Mouse (Mus musculus) midbrain, embryonic 12.5 days (tissue): Measurements from ENCODE around the gene Tmub2. TPM values are rescaled to one million over a fixed set of nuclear protein-coding genes. Genes with fewer than 3 reads are reported as not detected.

ENCODE experiments used
- ATAC-seq: fragments of 200-750 bp; cut with Nextera tagmentation; 2 replicates; pipeline ENCODE4 v1.8.0; 2017; ENCODE audit warnings: low read depth, moderate TSS enrichment, moderate library complexity; ENCODE audit not compliant: low FRiP score
- H3K27ac ChIP-seq: fragments of 300-500 bp; sonication (generic); replicated peaks from 2 replicates; pipeline ENCODE4 v1.5.1; 2016; ENCODE audit warnings: mild to moderate bottlenecking
- H3K27me3 ChIP-seq: fragments of 300-500 bp; sonication (generic); 2 replicates; pipeline ENCODE4 v1.6.1; 2016; ENCODE audit warnings: mild to moderate bottlenecking
- H3K36me3 ChIP-seq: fragments of 300-500 bp; sonication (generic); 2 replicates; pipeline ENCODE4 v1.6.1; 2016
- H3K4me1 ChIP-seq: fragments of 300-500 bp; sonication (generic); 2 replicates; pipeline ENCODE4 v1.6.1; 2016
- H3K4me2 ChIP-seq: fragments of 300-500 bp; sonication (generic); replicated peaks from 2 replicates; pipeline ENCODE4 v1.6.1; 2016; ENCODE audit warnings: mild to moderate bottlenecking, moderate library complexity
- H3K4me3 ChIP-seq: fragments of 300-500 bp; sonication (generic); 2 replicates; pipeline ENCODE4 v1.5.1; 2016; ENCODE audit warnings: mild to moderate bottlenecking
- H3K9ac ChIP-seq: fragments of 300-500 bp; sonication (generic); replicated peaks from 2 replicates; pipeline ENCODE4 v1.6.1; 2016; ENCODE audit warnings: mild to moderate bottlenecking, moderate library complexity
- H3K9me3 ChIP-seq: fragments of 300-500 bp; sonication (generic); 2 replicates; pipeline ENCODE4 v1.6.1; 2016; ENCODE audit warnings: mild to moderate bottlenecking
- WGBS: fragments of 180-500 bp; shearing (Covaris S2); methylation state at CpG from one replicate; pipeline ENCODE4 v1.1.7; 2016; 5-methylcytosine and 5-hydroxymethylcytosine counted together
- polyA plus RNA-seq: library from polyadenylated mRNA; unstranded; fragments of >200 nt; fragmentation: Nextera tagmentation; extraction: Ambion mirVana; gene quantifications from 2 replicates; pipeline ENCODE4 v1.2.1, GENCODE M21; 2016

The Tmub2 gene
- polyA plus RNA-seq, 1 experiment from 2014 or later: 69.4 TPM

DNA sequence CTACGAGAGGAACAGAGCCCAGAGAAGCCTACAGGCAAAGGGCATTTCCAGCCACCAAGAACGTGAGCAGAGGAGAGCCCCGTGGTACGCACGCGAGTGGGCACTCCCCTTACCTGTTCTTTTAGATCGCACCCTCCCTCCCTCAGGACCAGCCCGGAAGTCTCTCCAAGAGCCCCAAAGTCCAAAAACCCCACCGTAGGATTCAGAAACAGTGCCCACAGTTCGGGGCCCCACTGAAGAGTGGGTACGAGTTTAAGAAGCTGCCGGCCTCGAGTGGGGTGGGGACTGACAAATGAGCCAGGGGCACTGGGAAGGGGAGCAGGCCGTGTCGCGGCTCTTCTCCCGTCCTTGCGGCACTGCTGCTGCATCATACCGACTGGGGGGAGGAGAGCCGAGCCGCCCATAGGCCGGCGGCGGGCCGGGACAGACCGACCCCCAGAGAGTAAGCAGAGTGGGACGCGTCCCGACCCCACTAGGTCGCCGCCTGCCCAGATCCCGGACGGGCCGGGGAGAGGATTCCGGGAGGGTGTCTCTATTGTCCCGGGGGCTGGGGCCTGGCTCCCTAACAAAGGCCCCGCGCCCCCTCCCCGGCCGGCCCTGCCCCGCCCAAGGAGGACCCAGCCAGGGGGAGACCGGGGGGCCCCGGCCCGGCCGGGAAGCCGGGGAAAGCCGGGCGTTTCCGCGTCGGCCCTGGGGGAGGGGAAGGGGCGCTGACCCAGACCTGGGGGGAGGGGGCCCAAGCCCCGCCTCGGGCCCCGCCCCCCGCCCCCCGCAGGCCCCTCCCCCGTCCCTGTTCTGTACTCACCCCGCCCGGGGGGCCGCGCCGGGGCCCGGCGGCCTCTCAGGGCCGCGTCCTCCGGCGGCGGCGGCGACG is 11.1 kb downstream of the Tmub2 start:
- Histone ChIP-seq H3K9me3 (no peaks in the 10 kb centered on the region), H3K27me3 (no peaks in the 10 kb centered on the region), H3K27ac (peak overlapping the region; percentile 98), H3K36me3 (peaks cover 37% of the 10 kb centered on the region), H3K4me2 (peak overlapping the region; percentile 86), H3K4me1 (peaks cover 30% of the 10 kb centered on the region), H3K4me3 (peak overlapping the region; percentile 95), H3K9ac (peak overlapping the region; percentile 93)
- ATAC-seq: peak; percentile 35
- WGBS: under 1% methylated on average over 53 of the region's 73 CpGs

DNA sequence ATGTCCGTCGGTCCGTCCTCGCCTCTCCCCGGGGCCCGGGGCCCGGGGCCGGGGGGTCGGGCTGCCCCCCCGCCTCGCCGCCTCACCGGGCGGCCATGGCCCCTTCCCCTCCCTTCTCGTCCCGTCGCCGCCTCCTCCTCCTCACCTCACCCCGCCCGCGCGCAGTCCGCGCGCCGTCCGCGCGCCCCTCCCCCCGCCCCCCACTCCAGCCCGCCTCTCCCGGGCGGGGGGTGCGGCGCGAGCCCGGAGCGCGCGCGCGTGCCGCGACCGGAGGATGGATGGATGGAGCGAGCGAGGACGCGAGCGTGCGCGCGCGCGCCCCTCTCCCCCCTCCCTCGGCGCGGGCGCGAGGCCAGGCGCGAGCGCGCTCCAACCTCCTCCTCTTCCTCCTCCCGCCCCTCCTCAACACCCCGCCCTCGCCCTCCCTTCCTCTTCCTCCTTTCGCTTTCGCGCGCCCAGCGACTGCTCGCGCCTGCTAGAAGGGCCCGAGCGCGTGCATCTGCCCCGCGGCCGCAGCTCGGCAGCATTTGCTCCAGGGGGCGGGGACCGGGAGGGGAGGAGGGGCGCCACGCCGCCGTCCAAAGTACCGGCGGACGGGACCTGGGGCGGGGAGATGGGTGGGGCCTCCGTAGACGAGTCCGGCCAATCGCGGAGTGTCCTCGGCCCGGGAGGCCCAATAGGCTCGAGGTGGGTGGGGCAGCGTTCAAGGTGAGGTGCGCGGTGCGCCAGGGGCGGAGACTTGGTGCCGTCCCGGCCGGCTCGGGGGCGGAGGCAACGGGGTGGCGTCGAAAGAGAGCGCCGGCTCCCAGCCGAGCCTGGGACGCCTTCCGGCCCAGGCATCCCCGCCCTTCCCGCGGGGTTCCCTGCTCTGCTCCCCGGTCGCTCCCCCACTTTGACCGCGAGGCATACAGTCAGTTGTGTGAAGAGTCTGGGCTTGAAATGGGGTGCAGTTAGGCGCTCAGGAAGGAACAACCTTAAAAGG is 12.1 kb downstream of the Tmub2 start, which contains the start of gene Atxn7l3:
Gene Atxn7l3, minus strand, starts transcription at position 141 of the 982 bp plus-strand sequence.
- H3K27ac ChIP-seq: peak within 1 kb of the TSS; percentile 98
- H3K9me3 ChIP-seq: no peaks in the 10 kb centered on the region
- H3K27me3 ChIP-seq: no peaks in the 10 kb centered on the region
- H3K4me1 ChIP-seq: peaks cover 30% of the 10 kb centered on the region
- peak; percentile 95 for ATAC-seq
- peak within 1 kb of the TSS; percentile 95 for H3K4me3 ChIP-seq
- H3K9ac ChIP-seq: peak within 1 kb of the TSS; percentile 93
- peak within 1 kb of the TSS; percentile 86 for H3K4me2 ChIP-seq
- under 1% methylated on average over 53 of the region's 125 CpGs for WGBS
- H3K36me3 ChIP-seq: peaks cover 28% of the 10 kb centered on the region

DNA sequence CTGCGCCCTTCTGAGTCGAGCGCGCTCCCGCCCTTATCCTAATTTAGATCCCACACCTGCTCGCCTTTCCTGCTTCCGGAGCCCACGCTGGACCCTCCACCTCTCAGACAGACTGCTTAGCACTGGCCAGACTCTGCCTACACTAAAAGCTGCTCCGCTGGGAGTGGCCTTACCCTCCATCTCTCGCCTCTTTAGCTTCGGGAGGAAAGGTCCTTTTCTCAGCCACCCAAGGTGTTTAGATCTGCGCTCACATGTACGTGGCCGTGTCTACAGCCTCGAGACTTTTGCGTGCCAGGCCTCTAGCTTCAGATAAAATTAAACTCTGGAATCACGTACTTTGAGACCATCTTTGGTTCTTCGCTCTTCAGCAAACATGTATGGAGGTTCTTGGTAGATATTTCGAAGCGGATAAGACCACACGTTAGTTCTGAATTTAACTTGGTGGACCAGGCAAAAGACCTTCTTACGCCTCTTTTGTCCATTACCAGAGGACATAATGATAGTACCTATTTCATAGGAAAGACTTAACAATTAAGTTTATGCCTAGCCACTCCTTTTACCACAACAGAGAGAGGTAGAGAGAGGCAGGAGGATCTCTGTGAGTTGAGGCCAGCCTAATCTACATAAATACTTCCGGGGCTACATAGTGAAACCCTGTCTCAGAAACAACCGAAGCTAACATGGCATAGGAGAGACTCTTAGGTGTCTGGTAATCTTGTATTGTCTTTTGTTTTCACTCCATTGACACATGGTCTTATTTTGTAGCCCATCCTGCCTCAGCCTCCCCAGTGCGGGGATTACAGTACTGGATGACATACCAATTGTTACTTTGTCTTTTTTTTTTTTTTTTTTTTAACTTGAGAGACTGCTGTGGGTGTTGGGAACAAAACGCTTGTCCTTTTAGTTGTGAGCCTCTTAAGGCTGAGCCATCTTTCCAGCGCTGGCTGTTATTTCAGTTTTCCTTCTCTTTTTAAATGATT is 13.1 kb downstream of the Tmub2 start:
- H3K27me3 ChIP-seq: no peaks in the 10 kb centered on the region
- H3K4me3 ChIP-seq: peak overlapping the region; percentile 95
- H3K4me1 ChIP-seq: peaks cover 30% of the 10 kb centered on the region
- no peaks in the 10 kb centered on the region for H3K9me3 ChIP-seq
- H3K4me2 ChIP-seq: peak overlapping the region; percentile 86
- H3K27ac ChIP-seq: peak overlapping the region; percentile 98
- H3K9ac ChIP-seq: peak overlapping the region; percentile 60
- H3K36me3 ChIP-seq: peaks cover 17% of the 10 kb centered on the region
- ATAC-seq: peak; percentile 35
- WGBS: 25% methylated on average over 27 of the region's 27 CpGs

DNA sequence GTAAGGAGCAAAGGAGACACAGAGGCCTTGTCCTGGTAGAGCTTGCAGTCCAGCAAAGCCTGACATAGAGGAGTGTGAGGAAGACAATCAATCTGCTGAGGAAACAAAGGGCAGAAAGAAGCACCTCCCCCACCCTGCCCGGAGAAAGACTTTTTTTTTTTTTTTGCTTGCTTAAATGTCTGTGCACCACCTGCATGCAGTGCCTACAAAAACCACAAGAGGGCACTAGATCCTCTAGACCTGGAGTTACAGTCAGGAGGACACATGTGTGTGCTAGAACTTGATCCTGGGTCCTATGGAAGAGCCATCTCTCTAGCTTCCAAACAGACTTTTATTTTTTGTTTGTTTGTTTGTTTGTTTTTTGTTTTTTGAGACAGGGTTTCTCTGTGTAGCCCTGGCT is 15.1 kb downstream of the Tmub2 start:
- H3K27me3 ChIP-seq: no peaks in the 10 kb centered on the region
- no peaks in the 10 kb centered on the region; the same call in 1 of the 2 replicates for H3K36me3 ChIP-seq
- H3K4me3 ChIP-seq: no peak overlapping the region
- no peak overlapping the region for H3K9ac ChIP-seq
- H3K27ac ChIP-seq: no peak overlapping the region
- no peak for ATAC-seq
- H3K9me3 ChIP-seq: no peaks in the 10 kb centered on the region
- H3K4me1 ChIP-seq: peaks cover 19% of the 10 kb centered on the region
- WGBS: 4% methylated on average over 1 of the region's 1 CpGs
- no peak overlapping the region for H3K4me2 ChIP-seq

DNA sequence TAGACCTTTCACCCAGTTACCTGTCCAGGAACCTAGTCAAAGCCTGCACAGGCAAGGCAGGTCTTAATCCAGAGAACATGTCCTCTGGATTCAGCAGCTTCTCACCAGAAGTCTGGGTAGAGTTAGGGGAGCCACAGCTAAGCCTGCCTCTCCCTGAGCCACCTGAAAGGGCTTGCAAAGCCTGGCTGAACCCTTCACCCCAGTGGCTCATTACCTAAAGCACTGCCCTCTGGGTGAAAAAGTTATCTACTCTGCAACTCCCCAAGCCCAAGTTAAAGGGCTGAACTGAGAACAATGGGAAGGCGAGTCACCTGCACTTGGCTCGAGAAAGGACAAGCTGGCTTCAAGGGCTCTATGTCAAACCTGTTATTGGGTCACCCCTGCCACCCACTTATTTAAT is 19.4 kb downstream of the Tmub2 start:
- H3K27ac ChIP-seq: no peak overlapping the region
- ATAC-seq: no peak
- peaks cover 38% of the 10 kb centered on the region for H3K36me3 ChIP-seq
- H3K9ac ChIP-seq: no peak overlapping the region
- no peak overlapping the region for H3K4me2 ChIP-seq
- H3K4me3 ChIP-seq: no peak overlapping the region
- 46% methylated on average over 2 of the region's 2 CpGs for WGBS
- no peaks in the 10 kb centered on the region for H3K9me3 ChIP-seq
- no peaks in the 10 kb centered on the region for H3K27me3 ChIP-seq
- peaks cover 8% of the 10 kb centered on the region for H3K4me1 ChIP-seq

DNA sequence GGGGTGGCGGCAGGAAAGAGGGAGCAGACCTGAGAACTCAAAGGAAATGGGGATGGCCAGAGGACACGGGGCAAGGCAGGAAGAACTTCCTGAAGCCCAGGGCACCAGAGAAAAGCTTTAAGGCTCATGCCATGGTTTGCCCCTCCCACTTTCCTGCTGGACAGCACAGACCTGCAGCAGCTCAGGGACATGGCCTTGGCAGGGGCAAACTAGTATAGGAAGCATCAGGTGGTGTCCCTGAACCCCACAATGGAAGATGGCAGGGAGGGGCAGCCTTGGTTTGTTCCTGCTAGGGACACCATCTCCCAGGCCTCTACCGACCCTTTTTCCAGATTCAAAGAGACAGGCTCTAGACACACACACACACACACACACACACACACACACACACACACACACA is 20.6 kb downstream of the Tmub2 start:
- no peaks in the 10 kb centered on the region for H3K27me3 ChIP-seq
- WGBS: 53% methylated on average over 3 of the region's 3 CpGs
- no peaks in the 10 kb centered on the region for H3K9me3 ChIP-seq
- no peak overlapping the region for H3K9ac ChIP-seq
- peaks cover 46% of the 10 kb centered on the region for H3K36me3 ChIP-seq
- no peak for ATAC-seq
- no peak overlapping the region for H3K4me2 ChIP-seq
- H3K4me3 ChIP-seq: no peak overlapping the region
- H3K27ac ChIP-seq: no peak overlapping the region
- peaks cover 18% of the 10 kb centered on the region for H3K4me1 ChIP-seq

DNA sequence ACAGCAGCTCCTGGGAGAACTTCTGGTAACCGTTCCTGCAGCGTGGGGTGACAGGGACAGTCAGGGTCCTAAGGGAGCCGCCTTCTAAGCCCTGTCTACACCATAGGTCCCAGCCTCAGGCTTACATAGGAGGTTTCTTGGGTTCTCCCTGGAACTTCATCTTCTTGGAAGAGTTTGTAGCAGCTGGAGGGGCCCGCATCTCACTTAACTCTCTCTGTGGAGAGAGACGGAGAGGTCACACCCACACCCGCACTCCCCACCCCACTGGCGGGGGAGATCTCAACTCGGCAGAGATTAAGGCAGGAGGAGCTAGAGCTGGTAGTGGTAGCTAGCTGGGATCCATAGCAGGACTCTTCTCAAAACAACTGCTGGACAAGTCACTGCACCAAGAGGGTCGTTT is 23.4 kb downstream of the Tmub2 start:
- ATAC-seq: no peak
- peaks cover 27% of the 10 kb centered on the region for H3K4me1 ChIP-seq
- H3K9me3 ChIP-seq: no peaks in the 10 kb centered on the region
- no peaks in the 10 kb centered on the region for H3K27me3 ChIP-seq
- no peak overlapping the region for H3K27ac ChIP-seq
- H3K4me2 ChIP-seq: no peak overlapping the region
- H3K36me3 ChIP-seq: peaks cover 72% of the 10 kb centered on the region
- H3K4me3 ChIP-seq: no peak overlapping the region
- 90% methylated on average over 9 of the region's 9 CpGs for WGBS
- no peak overlapping the region for H3K9ac ChIP-seq

DNA sequence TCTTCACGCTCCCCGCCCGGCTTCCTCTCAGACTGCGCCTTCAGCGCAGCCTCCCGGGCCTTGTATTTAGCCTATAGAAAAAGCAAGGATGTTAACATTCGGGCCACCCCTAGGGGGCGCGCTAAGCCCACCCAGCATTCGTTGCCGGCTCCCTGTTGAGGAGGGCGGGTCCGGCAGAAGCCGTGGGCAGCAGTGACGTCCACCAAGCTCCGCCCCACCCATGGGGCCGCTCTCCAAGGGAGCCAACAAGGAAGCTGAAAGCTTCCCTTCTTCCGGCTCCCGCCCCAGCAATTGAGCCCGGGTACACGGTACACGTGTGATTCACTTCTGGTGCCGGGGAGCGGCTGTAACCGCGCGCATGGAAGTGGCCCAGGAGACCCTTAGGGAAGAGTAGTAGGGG is 24.2 kb downstream of the Tmub2 start:
- ATAC-seq: peak; percentile 91
- H3K36me3 ChIP-seq: peaks cover 81% of the 10 kb centered on the region

DNA sequence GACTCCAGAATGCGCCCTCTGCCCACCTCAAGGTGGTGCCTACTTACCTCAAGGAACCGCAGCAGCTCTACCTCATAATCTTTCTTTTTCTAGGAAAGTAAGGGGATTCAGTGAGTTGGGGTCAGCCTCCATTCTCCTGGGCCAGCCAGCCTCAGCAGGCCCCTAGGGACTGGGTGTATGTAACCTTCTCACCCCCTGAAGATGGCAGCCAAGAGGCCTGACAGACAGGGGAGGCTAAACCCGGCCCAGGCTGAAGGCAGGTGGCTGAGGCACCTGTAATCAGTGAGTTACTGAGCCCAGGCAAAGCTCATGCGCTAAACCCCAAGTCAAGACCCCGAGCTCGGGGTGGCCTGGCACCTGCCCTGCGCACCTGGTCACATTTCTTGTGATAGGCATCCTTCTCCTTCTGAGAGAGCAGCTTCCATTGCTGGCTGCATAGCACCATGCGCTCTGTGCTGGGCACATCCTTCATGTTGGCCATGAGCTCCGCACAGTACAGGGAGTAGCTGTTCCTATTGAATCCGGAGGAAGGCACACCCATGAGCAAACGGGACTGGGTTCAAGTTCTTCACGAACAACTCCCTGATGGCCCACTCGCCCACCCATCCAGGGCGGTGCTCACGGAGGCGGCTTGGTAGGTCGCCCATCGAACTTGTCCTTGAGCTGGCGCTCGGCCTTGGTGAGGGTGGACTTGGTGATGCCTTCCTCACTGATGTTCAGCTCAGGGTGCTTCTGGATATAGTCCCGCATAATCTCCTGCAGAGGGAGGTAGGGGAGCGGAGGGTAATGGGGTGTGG is 25.3 kb downstream of the Tmub2 start:
- H3K27ac ChIP-seq: peak overlapping the region; percentile 60; the same call in 1 of the 2 replicates
- 89% methylated on average over 22 of the region's 22 CpGs for WGBS
- ATAC-seq: no peak
- H3K4me1 ChIP-seq: peaks cover 27% of the 10 kb centered on the region
- H3K4me3 ChIP-seq: peak overlapping the region; percentile 37
- peaks cover 90% of the 10 kb centered on the region for H3K36me3 ChIP-seq
- peak overlapping the region; percentile 60; the same call in 1 of the 2 replicates for H3K4me2 ChIP-seq
- H3K27me3 ChIP-seq: no peaks in the 10 kb centered on the region
- peak overlapping the region; percentile 34; the same call in 1 of the 2 replicates for H3K9ac ChIP-seq
- no peaks in the 10 kb centered on the region for H3K9me3 ChIP-seq

More for the DNA sequence above, 24.2 kb downstream of the Tmub2 start:
- Histone ChIP-seq H3K4me3 (peak overlapping the region; percentile 37), H3K9ac (peak overlapping the region; percentile 34), H3K27ac (peak overlapping the region; percentile 60), H3K27me3 (no peaks in the 10 kb centered on the region), H3K4me2 (peak overlapping the region; percentile 60), H3K4me1 (peaks cover 27% of the 10 kb centered on the region), H3K9me3 (no peaks in the 10 kb centered on the region)
- WGBS: under 1% methylated on average over 27 of the region's 27 CpGs
